Mouse (Mus musculus): ENCODE measurements around the gene Selenof. TPM values are rescaled to one million over a fixed set of nuclear protein-coding genes. Genes with fewer than 3 reads are reported as not detected.

Gene Selenof
- total RNA-seq (2015; ENCODE audit: low replicate concordance) (150 and 206 TPM in 2 replicates), total RNA-seq (2017; ENCODE audit: low replicate concordance) (217 and 219 TPM in 2 replicates)

- ATAC-seq (replicated peaks; ENCODE audit: low FRiP score, poor library complexity, severe bottlenecking): peak; percentile 95
Observed at GRCm38 (mm10) chr3:144570047-144570815, at the start of gene Selenof, which contains the start of gene Hs2st1. Selenof (plus strand) TSS chr3:144570304. Hs2st1 (minus strand) TSS chr3:144570181.

- ATAC-seq (replicated peaks; ENCODE audit: low FRiP score, poor library complexity, severe bottlenecking): no peak
Observed at GRCm38 (mm10) chr3:144527918-144528317, 42.2 kb upstream of the Selenof start.

DNA sequence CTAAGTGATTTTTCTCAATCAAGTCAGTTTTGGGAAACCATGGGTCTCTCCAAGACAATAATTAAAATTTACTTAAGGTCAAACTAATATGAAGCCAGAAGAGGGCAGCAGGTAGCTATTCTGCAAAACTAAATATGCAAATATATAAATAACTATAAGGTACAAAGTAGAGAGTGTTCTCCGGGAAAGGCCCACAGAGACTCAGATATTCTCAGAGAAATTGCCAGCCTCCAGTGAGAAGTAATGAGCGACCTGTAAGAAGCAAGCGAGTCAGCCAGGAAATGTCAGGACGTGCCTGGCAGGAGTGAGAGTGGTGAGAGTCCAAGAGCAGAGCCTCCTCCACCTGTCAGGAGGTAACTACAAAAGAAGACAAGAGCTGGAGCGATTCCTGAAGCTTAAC, 39.1 kb upstream of the Selenof start:
- ATAC-seq (replicated peaks; ENCODE audit: low FRiP score, poor library complexity, severe bottlenecking): no peak

DNA sequence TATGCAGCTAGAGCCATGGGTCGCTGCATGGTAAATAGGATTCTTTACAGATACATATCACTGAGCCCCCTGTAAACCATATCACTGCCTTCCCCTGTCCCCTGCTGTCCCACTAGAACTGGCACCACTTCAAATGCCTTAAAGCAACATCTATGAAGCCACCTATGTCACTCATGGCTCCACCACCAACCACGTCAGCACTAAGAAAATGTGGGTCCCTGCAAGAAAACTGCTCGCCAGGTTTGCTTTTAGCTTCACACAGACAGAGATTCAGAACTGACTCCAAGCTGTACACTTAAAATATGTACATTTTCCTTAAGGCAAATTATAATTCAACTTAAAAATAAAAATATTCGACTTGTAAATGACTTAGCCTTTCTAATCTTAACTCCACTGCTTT, 35.0 kb upstream of the Selenof start:
- no peak for ATAC-seq (replicated peaks; ENCODE audit: low FRiP score, poor library complexity, severe bottlenecking)

DNA sequence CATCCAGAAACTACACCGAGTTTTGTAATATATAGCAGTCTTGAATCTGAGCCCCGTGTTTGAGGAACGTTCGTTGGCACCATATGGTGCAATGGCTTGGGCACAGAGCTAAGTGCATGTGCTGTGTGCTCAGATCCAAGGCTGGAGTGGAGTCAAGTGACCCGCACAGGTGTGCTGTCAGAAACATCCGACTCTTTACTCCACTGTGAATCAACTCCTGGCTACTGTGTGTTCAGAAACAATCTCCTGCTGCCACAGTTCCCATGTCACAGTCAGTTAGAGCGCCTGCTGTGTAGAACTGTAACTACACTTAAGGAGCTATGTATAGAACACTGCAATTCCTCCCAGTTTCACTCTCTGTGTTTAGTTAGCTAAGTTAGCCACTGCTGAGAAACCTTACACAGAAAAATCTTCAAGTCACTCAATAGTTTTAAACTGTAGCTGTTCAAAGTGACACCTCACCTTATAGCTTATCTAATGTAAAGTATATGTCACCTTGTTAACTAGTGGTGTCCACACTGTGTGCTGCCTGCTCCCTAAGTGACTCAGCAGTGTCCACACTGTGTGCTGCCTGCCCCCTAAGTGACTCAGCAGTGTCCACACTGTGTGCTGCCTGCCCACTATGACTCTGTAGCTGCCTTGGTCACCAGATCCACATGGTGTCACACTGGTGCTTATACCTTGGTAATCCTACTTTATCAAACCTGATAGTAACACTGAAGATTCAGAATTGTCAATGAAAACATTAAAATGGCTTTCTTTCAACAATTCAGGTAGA, 32.8 kb upstream of the Selenof start:
- peak; percentile 68 for ATAC-seq (replicated peaks; ENCODE audit: low FRiP score, poor library complexity, severe bottlenecking)

- ATAC-seq (replicated peaks; ENCODE audit: low FRiP score, poor library complexity, severe bottlenecking): no peak
Observed at GRCm38 (mm10) chr3:144539051-144539450, 31.1 kb upstream of the Selenof start.

DNA sequence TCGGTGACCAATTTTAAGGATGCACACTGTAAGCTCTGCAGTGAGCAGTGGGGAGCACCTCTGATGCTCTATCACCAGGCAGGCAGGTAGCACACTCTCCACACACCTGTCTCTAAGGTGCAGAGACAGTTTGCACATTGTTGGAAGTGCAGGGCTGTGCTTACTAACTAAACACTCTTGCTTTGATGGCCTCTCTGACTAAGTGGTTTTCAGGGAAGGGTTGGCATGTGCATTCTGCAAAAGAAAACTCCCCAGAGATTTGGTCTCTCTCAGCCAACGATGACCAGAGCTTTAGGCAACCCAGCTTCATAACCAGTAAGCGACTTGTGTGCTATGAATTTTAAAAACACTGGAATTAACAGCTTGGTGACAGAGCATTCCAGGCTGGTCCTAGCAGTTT, 29.3 kb upstream of the Selenof start:
- ATAC-seq (replicated peaks; ENCODE audit: low FRiP score, poor library complexity, severe bottlenecking): no peak

- no peak for ATAC-seq (replicated peaks; ENCODE audit: low FRiP score, poor library complexity, severe bottlenecking)
Observed at GRCm38 (mm10) chr3:144541906-144542438, 28.1 kb upstream of the Selenof start.

DNA sequence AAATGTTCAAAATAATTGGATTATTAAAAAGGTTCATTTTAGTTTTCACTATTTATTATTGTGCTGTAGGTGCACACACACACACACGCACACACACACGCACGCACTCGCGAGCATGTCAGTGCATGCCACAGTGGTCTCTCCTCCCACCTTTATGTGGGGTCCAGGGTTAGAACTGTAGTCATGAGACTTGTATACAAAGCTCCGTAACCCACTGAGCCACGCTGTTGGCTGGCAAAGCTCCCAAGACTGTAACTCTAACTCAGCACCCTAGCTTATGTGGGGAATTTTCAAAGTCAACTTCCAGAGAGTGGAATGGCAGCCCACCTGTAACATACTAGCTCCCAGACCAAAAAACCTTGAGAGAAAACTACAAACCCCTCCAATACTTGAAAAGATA, 25.0 kb upstream of the Selenof start:
- no peak for ATAC-seq (replicated peaks; ENCODE audit: low FRiP score, poor library complexity, severe bottlenecking)

DNA sequence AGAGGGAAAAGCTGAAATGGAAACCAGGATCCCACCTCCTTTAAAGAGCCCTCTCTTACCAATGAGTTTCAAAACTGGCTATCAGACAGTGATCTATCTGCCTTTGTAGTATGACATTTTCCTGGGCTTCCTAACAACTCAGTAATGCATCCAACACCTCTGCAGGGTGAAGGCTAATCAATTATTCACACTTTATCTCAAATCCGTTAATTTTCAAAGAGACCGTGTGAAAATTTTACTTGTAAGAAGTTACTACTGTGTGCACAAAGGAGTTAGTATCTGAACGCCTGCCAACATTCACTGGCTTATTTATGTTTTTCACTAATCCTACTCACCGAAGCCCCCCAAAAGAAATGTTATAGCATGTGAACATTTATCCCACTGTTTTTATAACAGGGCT, 24.3 kb upstream of the Selenof start:
- ATAC-seq (replicated peaks; ENCODE audit: low FRiP score, poor library complexity, severe bottlenecking): no peak

DNA sequence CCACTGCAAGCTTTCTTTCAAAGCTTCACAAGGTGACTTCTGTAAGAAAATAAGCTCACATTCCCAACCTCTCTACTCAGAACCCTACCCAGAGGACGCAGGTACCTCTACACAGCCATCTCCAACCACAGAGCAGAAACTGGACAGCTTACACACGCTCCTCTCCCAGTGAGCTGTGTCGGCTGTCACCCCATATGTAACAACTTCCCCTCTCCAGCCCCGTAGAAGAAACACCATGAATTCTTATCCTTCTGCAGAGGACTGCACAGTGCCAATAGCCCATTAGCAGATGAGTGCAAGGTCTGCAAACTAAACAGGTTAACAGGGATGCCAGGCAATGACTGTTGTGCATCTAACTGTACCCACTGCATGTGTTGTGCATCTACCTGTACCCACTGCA, 23.6 kb upstream of the Selenof start:
- ATAC-seq (replicated peaks; ENCODE audit: low FRiP score, poor library complexity, severe bottlenecking): peak; percentile 54; the same call in 1 of the 2 replicates

GRCm38 (mm10) chr3:144548186-144548845, 21.8 kb upstream of the Selenof start:
- ATAC-seq (replicated peaks; ENCODE audit: low FRiP score, poor library complexity, severe bottlenecking): no peak; the same call in 1 of the 2 replicates

GRCm38 (mm10) chr3:144550036-144550435, 20.1 kb upstream of the Selenof start:
- ATAC-seq (replicated peaks; ENCODE audit: low FRiP score, poor library complexity, severe bottlenecking): no peak

DNA sequence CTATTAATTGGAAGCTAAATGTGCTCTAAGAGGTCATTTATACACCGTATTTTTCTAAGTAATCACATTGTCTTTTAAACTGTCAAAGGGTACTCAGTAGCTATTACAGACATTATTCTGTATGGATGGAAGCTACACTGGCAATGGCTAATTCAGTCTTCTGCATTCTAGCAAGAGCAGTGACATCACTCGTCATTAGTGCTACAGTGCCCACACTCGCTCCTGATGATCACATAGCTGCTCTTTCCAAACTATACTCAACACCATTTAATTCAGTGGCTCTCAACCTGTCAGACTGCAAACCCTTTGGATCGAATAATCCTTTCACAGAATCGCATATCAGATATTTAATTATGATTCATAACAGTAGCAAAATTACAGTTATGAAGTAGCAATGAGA, 19.4 kb upstream of the Selenof start:
- no peak for ATAC-seq (replicated peaks; ENCODE audit: low FRiP score, poor library complexity, severe bottlenecking)

DNA sequence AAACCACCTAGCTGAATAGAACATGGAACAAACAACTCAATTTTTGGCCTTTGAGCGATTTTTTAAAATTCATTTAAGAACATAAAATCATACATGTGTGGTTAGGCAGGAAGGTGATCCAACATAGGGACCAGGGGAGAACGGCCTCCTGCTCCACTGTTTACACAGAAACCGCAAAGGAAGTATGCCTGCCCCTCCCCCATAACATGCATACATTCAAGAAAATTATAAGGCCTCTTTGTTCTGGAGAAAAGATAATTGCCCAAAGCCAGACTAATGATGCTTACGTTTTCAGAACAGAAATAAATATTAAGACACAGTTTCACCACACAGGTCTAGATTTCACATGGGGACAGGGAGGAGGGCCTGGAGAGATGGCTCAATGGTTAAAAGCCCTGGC, 18.7 kb upstream of the Selenof start:
- no peak for ATAC-seq (replicated peaks; ENCODE audit: low FRiP score, poor library complexity, severe bottlenecking)

- no peak for ATAC-seq (replicated peaks; ENCODE audit: low FRiP score, poor library complexity, severe bottlenecking)
Observed at GRCm38 (mm10) chr3:144553942-144554341, 16.2 kb upstream of the Selenof start.

- no peak for ATAC-seq (replicated peaks; ENCODE audit: low FRiP score, poor library complexity, severe bottlenecking)
Observed at GRCm38 (mm10) chr3:144554503-144554902, 15.6 kb upstream of the Selenof start.

DNA sequence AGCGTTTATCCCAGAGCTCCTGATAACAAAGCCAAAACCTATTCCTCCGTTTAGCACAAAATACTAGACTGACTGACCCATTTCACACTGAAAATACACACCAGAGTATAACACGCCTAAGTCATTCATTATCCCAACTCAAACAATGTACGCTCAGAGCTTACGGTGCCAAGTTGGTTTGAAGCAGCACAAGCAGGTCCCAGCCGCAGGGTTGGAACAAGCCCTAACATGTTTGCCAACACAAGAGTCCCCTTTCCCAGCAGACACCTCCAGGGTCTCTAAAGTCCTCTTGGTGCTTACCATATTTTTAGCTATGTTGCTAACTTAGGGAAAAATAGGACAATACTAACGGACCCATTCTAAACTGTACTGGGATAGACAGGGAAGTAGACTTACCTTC, 15.0 kb upstream of the Selenof start:
- no peak for ATAC-seq (replicated peaks; ENCODE audit: low FRiP score, poor library complexity, severe bottlenecking)

GRCm38 (mm10) chr3:144556625-144557324, 13.3 kb upstream of the Selenof start:
- no peak for ATAC-seq (replicated peaks; ENCODE audit: low FRiP score, poor library complexity, severe bottlenecking)

- ATAC-seq (replicated peaks; ENCODE audit: low FRiP score, poor library complexity, severe bottlenecking): no peak
Observed at GRCm38 (mm10) chr3:144558274-144558673, 11.8 kb upstream of the Selenof start.
